Comparison of ENCODE assay signal across 21 mouse cellular contexts in genomic region chr9:75536422-75536821, GRCm38 (mm10). TPM values are rescaled to one million over a fixed set of nuclear protein-coding genes. Genes with fewer than 3 reads are reported as not detected.
DNase-seq lines count a peak whose midpoint lies in the region; ATAC-seq and TF ChIP-seq lines count a peak whose summit lies in the region.
"Had no signal": no experiment of that assay in that cellular context is flagged by ENCODE, and none has a peak within 500 bp of the region (broad histone marks: within the 10 kb centered on the region; RNA-seq: fewer than 3 reads in every experiment).

No protein-coding gene starts in this region.

- 94% methylated on average over 1 of the region's 1 CpGs for WGBS in embryonic facial prominence, embryonic 13.5 days
- WGBS in embryonic facial prominence, embryonic 10.5 days, result 94% methylated on average over 1 of the region's 1 CpGs
- 43% methylated on average over 1 of the region's 1 CpGs for WGBS in stomach, embryonic 16.5 days
- WGBS in stomach, postnatal 0 days, result 39% methylated on average over 1 of the region's 1 CpGs

- 0 out of 2 replicates have a peak overlapping the region, but pooled peaks have one; percentile 17 for H3K27ac ChIP-seq in embryonic facial prominence, embryonic 13.5 days
- H3K27ac ChIP-seq in embryonic facial prominence, embryonic 10.5 days (replicated peaks), result no peak overlapping the region
- H3K27ac ChIP-seq in stomach, embryonic 16.5 days (ENCODE audit: low read length), result peak overlapping the region; percentile 37; the same call in 1 of the 2 replicates
- no peak overlapping the region for H3K27ac ChIP-seq in stomach, postnatal 0 days (replicated peaks)
- H3K27ac ChIP-seq: embryonic facial prominence, embryonic 15.5 days; forebrain, embryonic 12.5 days; heart, adult 2 months; hindbrain, embryonic 12.5 days; hindbrain, embryonic 15.5 days had no signal

- peaks cover 2% of the 10 kb centered on the region; the same call in 1 of the 2 replicates for H3K4me1 ChIP-seq in embryonic facial prominence, embryonic 13.5 days
- peaks cover 5% of the 10 kb centered on the region for H3K4me1 ChIP-seq in embryonic facial prominence, embryonic 10.5 days
- H3K4me1 ChIP-seq in stomach, embryonic 16.5 days (ENCODE audit: control insufficient read depth, insufficient read depth, low read length), result peaks cover 16% of the 10 kb centered on the region
- H3K4me1 ChIP-seq in stomach, postnatal 0 days (replicated peaks; ENCODE audit: control insufficient read depth, insufficient read depth), result no peaks in the 10 kb centered on the region; the same call in 1 of the 2 replicates
- H3K4me1 ChIP-seq: embryonic facial prominence, embryonic 15.5 days had no signal

- no peak overlapping the region for H3K4me3 ChIP-seq in embryonic facial prominence, embryonic 13.5 days
- H3K4me3 ChIP-seq in embryonic facial prominence, embryonic 10.5 days, result no peak overlapping the region
- no peak overlapping the region for H3K4me3 ChIP-seq in stomach, embryonic 16.5 days (replicated peaks; ENCODE audit: low read length)
- no peak overlapping the region for H3K4me3 ChIP-seq in stomach, postnatal 0 days (ENCODE audit: low read depth, low read length)
- H3K4me3 ChIP-seq: embryonic facial prominence, embryonic 15.5 days; forebrain, embryonic 12.5 days; heart, adult 2 months; hindbrain, embryonic 12.5 days; hindbrain, embryonic 15.5 days had no signal

- no peak overlapping the region for H3K9ac ChIP-seq in embryonic facial prominence, embryonic 13.5 days
- H3K9ac ChIP-seq in stomach, embryonic 16.5 days (ENCODE audit: low read length), result no peak overlapping the region
- H3K9ac ChIP-seq in stomach, postnatal 0 days (ENCODE audit: low read length), result no peak overlapping the region
- H3K9ac ChIP-seq: embryonic facial prominence, embryonic 15.5 days; forebrain, embryonic 12.5 days; hindbrain, embryonic 12.5 days; hindbrain, embryonic 15.5 days had no signal

- H3K27me3 ChIP-seq in embryonic facial prominence, embryonic 13.5 days, result no peaks in the 10 kb centered on the region
- H3K27me3 ChIP-seq in embryonic facial prominence, embryonic 10.5 days (replicated peaks; ENCODE audit: low read depth, poor library complexity, severe bottlenecking), result no peaks in the 10 kb centered on the region
- no peaks in the 10 kb centered on the region for H3K27me3 ChIP-seq in stomach, embryonic 16.5 days (ENCODE audit: control insufficient read depth, insufficient read depth, low read length)
- no peaks in the 10 kb centered on the region for H3K27me3 ChIP-seq in stomach, postnatal 0 days (ENCODE audit: control insufficient read depth, insufficient read depth, low read length)
- H3K27me3 ChIP-seq: embryonic facial prominence, embryonic 15.5 days; forebrain, embryonic 12.5 days; hindbrain, embryonic 12.5 days; hindbrain, embryonic 15.5 days; Patski had no signal

- H3K36me3 ChIP-seq in embryonic facial prominence, embryonic 13.5 days, result peaks cover 16% of the 10 kb centered on the region; the same call in 1 of the 2 replicates
- H3K36me3 ChIP-seq in embryonic facial prominence, embryonic 10.5 days (replicated peaks), result peaks cover 17% of the 10 kb centered on the region
- no peaks in the 10 kb centered on the region for H3K36me3 ChIP-seq in stomach, embryonic 16.5 days (ENCODE audit: control insufficient read depth, insufficient read depth, low read length)
- H3K36me3 ChIP-seq in stomach, postnatal 0 days (ENCODE audit: control insufficient read depth, insufficient read depth, low read length), result no peaks in the 10 kb centered on the region
- H3K36me3 ChIP-seq: embryonic facial prominence, embryonic 15.5 days; forebrain, embryonic 12.5 days; hindbrain, embryonic 15.5 days had no signal

- TF ChIP-seq EP300 in stomach, postnatal 0 days (optimal IDR thresholded peaks at IDR 0.05), result no peak

- TF ChIP-seq CTCF in stomach, postnatal 0 days (IDR thresholded peaks at IDR 0.05; ENCODE audit: low read depth), result no peak

- no peak for ATAC-seq in embryonic facial prominence, embryonic 13.5 days (ENCODE audit: insufficient number of reproducible peaks, insufficient read depth, low FRiP score, low TSS enrichment, low read depth)
- ATAC-seq in stomach, embryonic 16.5 days (ENCODE audit: insufficient read depth, low FRiP score), result no peak
- ATAC-seq in stomach, postnatal 0 days (ENCODE audit: low FRiP score, low TSS enrichment), result no peak
- ATAC-seq: intestine, postnatal 0 days; Patski had no signal

- no peak for DNase-seq in embryonic facial prominence, embryonic 10.5 days (ENCODE audit: low spot score)
- DNase-seq in heart, adult 11 months, result peak; percentile 21
- no peak for DNase-seq in heart, adult 8-10 months (ENCODE audit: low spot score)
- no peak for DNase-seq in stomach, postnatal 0 days (ENCODE audit: low spot score)
- DNase-seq: adrenal gland, postnatal 10 days; cerebellum, adult 11-12 months; cerebellum, adult 8-10 months; cerebellum, postnatal 10 days; cerebellum, postnatal 36 days; embryo, embryonic 11 days; gastrocnemius, postnatal 25 days; heart, adult 2 months had no signal

- H3K9me3 ChIP-seq in embryonic facial prominence, embryonic 13.5 days, result no peaks in the 10 kb centered on the region
- no peaks in the 10 kb centered on the region for H3K9me3 ChIP-seq in embryonic facial prominence, embryonic 10.5 days
- H3K9me3 ChIP-seq in stomach, embryonic 16.5 days (replicated peaks; ENCODE audit: control insufficient read depth, low read length), result 0 out of 2 replicates have a peak, but pooled peaks cover 4% of the 10 kb centered on the region
- H3K9me3 ChIP-seq in stomach, postnatal 0 days (ENCODE audit: control insufficient read depth, low read length), result no peaks in the 10 kb centered on the region
- H3K9me3 ChIP-seq: embryonic facial prominence, embryonic 15.5 days; forebrain, embryonic 12.5 days; hindbrain, embryonic 12.5 days; hindbrain, embryonic 15.5 days had no signal

- no peak overlapping the region for H3K4me2 ChIP-seq in embryonic facial prominence, embryonic 13.5 days
- no peak overlapping the region for H3K4me2 ChIP-seq in stomach, embryonic 16.5 days (ENCODE audit: low read depth, low read length)
- H3K4me2 ChIP-seq in stomach, postnatal 0 days (replicated peaks; ENCODE audit: low read depth), result no peak overlapping the region
- H3K4me2 ChIP-seq: embryonic facial prominence, embryonic 15.5 days; forebrain, embryonic 12.5 days; heart, embryonic 11.5 days; hindbrain, embryonic 12.5 days; hindbrain, embryonic 15.5 days had no signal

RNA-seq across cellular contexts. Expression of gene Tmod3, which starts 23.0 kb away (rescaled TPM):
- polyA plus RNA-seq in embryonic facial prominence, embryonic 13.5 days (2015; fragmentation: Nextera tagmentation; extraction: Ambion mirVana), result 110 and 137 TPM in 2 replicates
- polyA plus RNA-seq in embryonic facial prominence, embryonic 10.5 days (2016; fragmentation: Nextera tagmentation; extraction: Ambion mirVana), result 81.0 and 99.2 TPM in 2 replicates
- total RNA-seq in heart, adult 8-10 months (2022), result 10 to 100 TPM; 48.4 to 59.3 (median 58.7) TPM
- 159 and 182 TPM in 2 replicates for polyA plus RNA-seq in stomach, embryonic 16.5 days (2015; fragmentation: Nextera tagmentation; extraction: Ambion mirVana)
- polyA plus RNA-seq in stomach, postnatal 0 days (2015; fragmentation: Nextera tagmentation; extraction: Ambion mirVana), result 109 and 111 TPM in 2 replicates

Comparison
In these comparisons a context has a peak if more than half of its experiments do, and no peak if none do; other contexts are left out.
1. H3K27ac ChIP-seq: peak in embryonic facial prominence, embryonic 13.5 days (single experiment) and stomach, embryonic 16.5 days (single experiment); none in embryonic facial prominence, embryonic 10.5 days (single experiment) and stomach, postnatal 0 days (single experiment).